Mouse (Mus musculus): ENCODE results near the gene Dcst1. TPM values are rescaled to one million over a fixed set of nuclear protein-coding genes. Genes with fewer than 3 reads are reported as not detected.

Dcst1 gene
- polyA plus RNA-seq (2014; fragmentation: Illumina TruSeq; extraction: RNeasy Lipid Tissue Mini Kit (QIAGEN cat#74804); ENCODE audit: low read depth, low replicate concordance), result 25.0 TPM

GRCm38 (mm10) chr3:89365153-89365485 is at the start of gene Dcst1:
Gene Dcst1 (minus strand): TSS chr3:89365253.

GRCm38 (mm10) chr3:89411490-89412393 is 46.7 kb upstream of the Dcst1 start, which contains the start of gene Flad1:
Gene Flad1 (minus strand): TSS chr3:89411870.

GRCm38 (mm10) chr3:89402693-89403092 is 37.6 kb upstream of the Dcst1 start, which contains the start of gene Lenep:
Gene Lenep (minus strand): TSS chr3:89402793.

GRCm38 (mm10) chr3:89394006-89394893 is 29.2 kb upstream of the Dcst1 start, which contains the start of gene Zbtb7b:
Gene Zbtb7b (minus strand): TSS chr3:89394776.

GRCm38 (mm10) chr3:89361675-89362074 is 3.4 kb downstream of the Dcst1 start, which contains the start of gene Dcst2:
Gene Dcst2 (plus strand): TSS chr3:89361975.

GRCm38 (mm10) chr3:89349869-89350501 is 15.1 kb downstream of the Dcst1 start, which contains the start of gene Adam15:
Gene Adam15 (minus strand): TSS chr3:89349996.

GRCm38 (mm10) chr3:89337721-89338578 is 27.1 kb downstream of the Dcst1 start, which contains the start of gene Efna4:
Gene Efna4 (minus strand): TSS chr3:89338028.

GRCm38 (mm10) chr3:89322514-89323165 is 42.4 kb downstream of the Dcst1 start, which contains the start of gene Efna3:
Gene Efna3 (minus strand): TSS chr3:89322965.

Other genes starting within 250 kb of the Dcst1 start
- gene Pklr, start 229.1 kb downstream of the Dcst1 start, polyA plus RNA-seq (2014; fragmentation: Illumina TruSeq; extraction: RNeasy Lipid Tissue Mini Kit (QIAGEN cat#74804); ENCODE audit: low read depth, low replicate concordance), result not detected
- 0.08 TPM for gene Hcn3, start 205.1 kb downstream of the Dcst1 start, polyA plus RNA-seq (2014; fragmentation: Illumina TruSeq; extraction: RNeasy Lipid Tissue Mini Kit (QIAGEN cat#74804); ENCODE audit: low read depth, low replicate concordance)
- gene Clk2, start 200.5 kb downstream of the Dcst1 start, polyA plus RNA-seq (2014; fragmentation: Illumina TruSeq; extraction: RNeasy Lipid Tissue Mini Kit (QIAGEN cat#74804); ENCODE audit: low read depth, low replicate concordance), result 13.5 TPM
- gene Scamp3, start 187.8 kb downstream of the Dcst1 start, polyA plus RNA-seq (2014; fragmentation: Illumina TruSeq; extraction: RNeasy Lipid Tissue Mini Kit (QIAGEN cat#74804); ENCODE audit: low read depth, low replicate concordance), result 8.3 TPM
- not detected for gene Fam189b, start 182.1 kb downstream of the Dcst1 start, polyA plus RNA-seq (2014; fragmentation: Illumina TruSeq; extraction: RNeasy Lipid Tissue Mini Kit (QIAGEN cat#74804); ENCODE audit: low read depth, low replicate concordance)
- 4.8 TPM for gene Gba, start 162.3 kb downstream of the Dcst1 start, polyA plus RNA-seq (2014; fragmentation: Illumina TruSeq; extraction: RNeasy Lipid Tissue Mini Kit (QIAGEN cat#74804); ENCODE audit: low read depth, low replicate concordance)
- 3.4 TPM for gene Thbs3, start 150.1 kb downstream of the Dcst1 start, polyA plus RNA-seq (2014; fragmentation: Illumina TruSeq; extraction: RNeasy Lipid Tissue Mini Kit (QIAGEN cat#74804); ENCODE audit: low read depth, low replicate concordance)
- gene Mtx1, start 138.2 kb downstream of the Dcst1 start, polyA plus RNA-seq (2014; fragmentation: Illumina TruSeq; extraction: RNeasy Lipid Tissue Mini Kit (QIAGEN cat#74804); ENCODE audit: low read depth, low replicate concordance), result 187 TPM
- 11.6 TPM for gene Muc1, start 136.2 kb downstream of the Dcst1 start, polyA plus RNA-seq (2014; fragmentation: Illumina TruSeq; extraction: RNeasy Lipid Tissue Mini Kit (QIAGEN cat#74804); ENCODE audit: low read depth, low replicate concordance)
- gene Krtcap2, start 119.3 kb downstream of the Dcst1 start, polyA plus RNA-seq (2014; fragmentation: Illumina TruSeq; extraction: RNeasy Lipid Tissue Mini Kit (QIAGEN cat#74804); ENCODE audit: low read depth, low replicate concordance), result 13.6 TPM
- gene Trim46, start 118.9 kb downstream of the Dcst1 start, polyA plus RNA-seq (2014; fragmentation: Illumina TruSeq; extraction: RNeasy Lipid Tissue Mini Kit (QIAGEN cat#74804); ENCODE audit: low read depth, low replicate concordance), result 0.98 TPM
- gene Dpm3, start 105.9 kb downstream of the Dcst1 start, polyA plus RNA-seq (2014; fragmentation: Illumina TruSeq; extraction: RNeasy Lipid Tissue Mini Kit (QIAGEN cat#74804); ENCODE audit: low read depth, low replicate concordance), result not detected
- gene Slc50a1, start 94.7 kb downstream of the Dcst1 start, polyA plus RNA-seq (2014; fragmentation: Illumina TruSeq; extraction: RNeasy Lipid Tissue Mini Kit (QIAGEN cat#74804); ENCODE audit: low read depth, low replicate concordance), result 1.1 TPM
- gene Efna1, start 84.1 kb downstream of the Dcst1 start, polyA plus RNA-seq (2014; fragmentation: Illumina TruSeq; extraction: RNeasy Lipid Tissue Mini Kit (QIAGEN cat#74804); ENCODE audit: low read depth, low replicate concordance), result not detected
- gene Efna3, start 42.3 kb downstream of the Dcst1 start, polyA plus RNA-seq (2014; fragmentation: Illumina TruSeq; extraction: RNeasy Lipid Tissue Mini Kit (QIAGEN cat#74804); ENCODE audit: low read depth, low replicate concordance), result 0.11 TPM
- gene Efna4, start 27.2 kb downstream of the Dcst1 start, polyA plus RNA-seq (2014; fragmentation: Illumina TruSeq; extraction: RNeasy Lipid Tissue Mini Kit (QIAGEN cat#74804); ENCODE audit: low read depth, low replicate concordance), result not detected
- 3.3 TPM for gene Adam15, start 15.3 kb downstream of the Dcst1 start, polyA plus RNA-seq (2014; fragmentation: Illumina TruSeq; extraction: RNeasy Lipid Tissue Mini Kit (QIAGEN cat#74804); ENCODE audit: low read depth, low replicate concordance)
- gene Dcst2, start 3.3 kb downstream of the Dcst1 start, polyA plus RNA-seq (2014; fragmentation: Illumina TruSeq; extraction: RNeasy Lipid Tissue Mini Kit (QIAGEN cat#74804); ENCODE audit: low read depth, low replicate concordance), result 6.5 TPM
- 0.24 TPM for gene Zbtb7b, start 29.5 kb upstream of the Dcst1 start, polyA plus RNA-seq (2014; fragmentation: Illumina TruSeq; extraction: RNeasy Lipid Tissue Mini Kit (QIAGEN cat#74804); ENCODE audit: low read depth, low replicate concordance)
- gene Lenep, start 37.5 kb upstream of the Dcst1 start, polyA plus RNA-seq (2014; fragmentation: Illumina TruSeq; extraction: RNeasy Lipid Tissue Mini Kit (QIAGEN cat#74804); ENCODE audit: low read depth, low replicate concordance), result 0.34 TPM
- gene Flad1, start 46.6 kb upstream of the Dcst1 start, polyA plus RNA-seq (2014; fragmentation: Illumina TruSeq; extraction: RNeasy Lipid Tissue Mini Kit (QIAGEN cat#74804); ENCODE audit: low read depth, low replicate concordance), result 1.8 TPM
- 4.7 TPM for gene Cks1b, start 53.1 kb upstream of the Dcst1 start, polyA plus RNA-seq (2014; fragmentation: Illumina TruSeq; extraction: RNeasy Lipid Tissue Mini Kit (QIAGEN cat#74804); ENCODE audit: low read depth, low replicate concordance)
- 6.5 TPM for gene Shc1, start 53.2 kb upstream of the Dcst1 start, polyA plus RNA-seq (2014; fragmentation: Illumina TruSeq; extraction: RNeasy Lipid Tissue Mini Kit (QIAGEN cat#74804); ENCODE audit: low read depth, low replicate concordance)
- 5.7 TPM for gene Pygo2, start 65.0 kb upstream of the Dcst1 start, polyA plus RNA-seq (2014; fragmentation: Illumina TruSeq; extraction: RNeasy Lipid Tissue Mini Kit (QIAGEN cat#74804); ENCODE audit: low read depth, low replicate concordance)
- 2.1 TPM for gene Pbxip1, start 71.5 kb upstream of the Dcst1 start, polyA plus RNA-seq (2014; fragmentation: Illumina TruSeq; extraction: RNeasy Lipid Tissue Mini Kit (QIAGEN cat#74804); ENCODE audit: low read depth, low replicate concordance)
- gene Pmvk, start 89.3 kb upstream of the Dcst1 start, polyA plus RNA-seq (2014; fragmentation: Illumina TruSeq; extraction: RNeasy Lipid Tissue Mini Kit (QIAGEN cat#74804); ENCODE audit: low read depth, low replicate concordance), result 1.1 TPM
- 0.90 TPM for gene Kcnn3, start 154.9 kb upstream of the Dcst1 start, polyA plus RNA-seq (2014; fragmentation: Illumina TruSeq; extraction: RNeasy Lipid Tissue Mini Kit (QIAGEN cat#74804); ENCODE audit: low read depth, low replicate concordance)